Mouse (Mus musculus): ENCODE measurements around the gene Mob3b. TPM values are rescaled to one million over a fixed set of nuclear protein-coding genes. Genes with fewer than 3 reads are reported as not detected.

Gene Mob3b
- total and polyA plus RNA-seq, 3 experiments = 0.33 TPM; not detected in 2

DNA sequence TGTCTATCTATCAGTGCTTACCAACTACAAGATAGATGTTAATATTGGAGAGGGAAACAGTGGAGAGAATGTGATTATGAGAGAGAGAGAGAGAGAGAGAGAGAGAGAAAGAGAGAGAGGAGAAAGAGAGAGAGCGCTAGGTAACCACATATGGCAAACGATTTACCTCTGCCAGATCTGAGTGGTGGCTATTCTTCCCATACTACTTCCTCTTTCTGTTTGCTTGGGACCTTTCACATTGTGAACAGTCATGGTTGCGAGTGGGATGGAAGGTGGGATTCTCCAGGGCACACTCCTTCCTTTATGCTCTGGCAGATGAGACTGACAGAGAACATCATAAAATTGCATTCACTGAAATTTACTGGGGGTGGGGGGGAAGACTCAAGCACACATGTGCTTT is 40.1 kb downstream of the Mob3b start:
- no peaks in the 10 kb centered on the region for H3K9me3 ChIP-seq (replicated peaks)
- no peak for TF ChIP-seq TAL1 (conservative IDR thresholded peaks at IDR 0.05; ENCODE audit: low read depth, low read length)
- no peak for TF ChIP-seq CTCF (IDR thresholded peaks at IDR 0.05; ENCODE audit: low read depth, low read length)
- no peak for TF ChIP-seq GATA1 (IDR thresholded peaks at IDR 0.05; ENCODE audit: borderline replicate concordance, low read length)
- no peak for TF ChIP-seq POLR2AphosphoS5 (IDR thresholded peaks at IDR 0.05; ENCODE audit: insufficient replicate concordance, low read depth, low read length)
- TF ChIP-seq GATA2 (IDR thresholded peaks at IDR 0.05; ENCODE audit: borderline replicate concordance, low read depth, low read length) = no peak
- no peaks in the 10 kb centered on the region for H3K4me1 ChIP-seq (ENCODE audit: insufficient read depth, low read depth, low read length)
- H3K4me3 ChIP-seq (ENCODE audit: low read depth, low read length) = no peak overlapping the region
- no peaks in the 10 kb centered on the region for H3K36me3 ChIP-seq (replicated peaks)
- ATAC-seq (ENCODE audit: extremely low read depth, insufficient number of reproducible peaks, low FRiP score, poor library complexity, severe bottlenecking) = no peak
- DNase-seq (ENCODE audit: low spot score) = no peak
- peaks cover 2% of the 10 kb centered on the region; the same call in 1 of the 2 replicates for H3K27me3 ChIP-seq (ENCODE audit: insufficient read depth, low read length)

DNA sequence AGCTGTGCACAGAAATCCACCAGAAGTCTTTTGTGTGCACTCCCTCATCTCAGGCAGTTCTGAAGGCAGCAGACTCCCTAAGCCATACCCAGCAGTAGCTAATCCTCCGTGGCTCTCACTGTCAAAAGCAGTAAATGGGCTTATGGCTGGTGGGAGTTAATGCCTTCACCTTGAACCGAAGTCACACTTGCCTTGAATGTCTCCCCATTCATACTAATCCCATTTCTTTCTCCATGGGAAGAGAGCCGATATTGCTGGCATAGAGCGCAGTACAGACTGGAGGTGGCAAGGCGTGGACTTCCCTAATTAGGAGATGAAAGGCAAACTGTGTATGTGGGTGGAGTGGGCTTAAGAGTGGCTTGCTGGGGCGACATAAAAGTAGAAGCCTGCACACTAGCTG is 41.4 kb downstream of the Mob3b start:
- Histone ChIP-seq H3K27me3 (ENCODE audit: insufficient read depth, low read length) (no peaks in the 10 kb centered on the region), H3K4me1 (ENCODE audit: insufficient read depth, low read depth, low read length) (no peaks in the 10 kb centered on the region), H3K4me3 (ENCODE audit: low read depth, low read length) (no peak overlapping the region), H3K9me3 (replicated peaks) (no peaks in the 10 kb centered on the region), H3K36me3 (replicated peaks) (no peaks in the 10 kb centered on the region)
- TF ChIP-seq GATA1 (IDR thresholded peaks at IDR 0.05; ENCODE audit: borderline replicate concordance, low read length) (no peak), POLR2AphosphoS5 (IDR thresholded peaks at IDR 0.05; ENCODE audit: insufficient replicate concordance, low read depth, low read length) (no peak)
- DNase-seq (ENCODE audit: low spot score) (no peak), ATAC-seq (ENCODE audit: extremely low read depth, insufficient number of reproducible peaks, low FRiP score, poor library complexity, severe bottlenecking) (no peak)

DNA sequence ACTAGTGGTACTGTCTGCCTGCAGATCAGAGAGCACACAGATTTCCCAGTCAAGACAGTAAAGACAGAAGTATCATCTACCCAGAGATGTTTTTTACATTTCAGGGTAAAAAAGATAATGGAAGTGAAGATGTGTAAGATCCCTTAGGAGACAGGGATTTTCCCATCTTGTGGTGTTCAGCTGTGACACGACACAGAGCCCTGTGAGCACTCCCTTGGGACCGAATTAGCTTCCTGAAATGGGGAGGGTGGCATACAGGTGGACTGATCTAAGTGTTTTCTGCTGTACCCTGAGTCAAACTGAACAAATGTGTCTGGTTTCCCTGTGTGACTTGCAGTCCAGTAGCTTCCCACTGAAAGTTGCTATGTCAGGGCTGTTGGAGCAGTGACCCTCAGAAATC is 42.3 kb downstream of the Mob3b start:
- ATAC-seq (ENCODE audit: extremely low read depth, insufficient number of reproducible peaks, low FRiP score, poor library complexity, severe bottlenecking) = no peak
- no peaks in the 10 kb centered on the region for H3K4me1 ChIP-seq (ENCODE audit: insufficient read depth, low read depth, low read length)
- H3K27me3 ChIP-seq (ENCODE audit: insufficient read depth, low read length) = no peaks in the 10 kb centered on the region
- H3K9me3 ChIP-seq (replicated peaks) = no peaks in the 10 kb centered on the region
- DNase-seq (ENCODE audit: low spot score) = no peak
- H3K36me3 ChIP-seq (replicated peaks) = no peaks in the 10 kb centered on the region
- H3K4me3 ChIP-seq (ENCODE audit: low read depth, low read length) = no peak overlapping the region
- no peak for TF ChIP-seq GATA2 (IDR thresholded peaks at IDR 0.05; ENCODE audit: borderline replicate concordance, low read depth, low read length)
- no peak for TF ChIP-seq POLR2AphosphoS5 (IDR thresholded peaks at IDR 0.05; ENCODE audit: insufficient replicate concordance, low read depth, low read length)
- no peak for TF ChIP-seq GATA1 (IDR thresholded peaks at IDR 0.05; ENCODE audit: borderline replicate concordance, low read length)
- no peak for TF ChIP-seq TAL1 (conservative IDR thresholded peaks at IDR 0.05; ENCODE audit: low read depth, low read length)
- no peak for TF ChIP-seq CTCF (IDR thresholded peaks at IDR 0.05; ENCODE audit: low read depth, low read length)

DNA sequence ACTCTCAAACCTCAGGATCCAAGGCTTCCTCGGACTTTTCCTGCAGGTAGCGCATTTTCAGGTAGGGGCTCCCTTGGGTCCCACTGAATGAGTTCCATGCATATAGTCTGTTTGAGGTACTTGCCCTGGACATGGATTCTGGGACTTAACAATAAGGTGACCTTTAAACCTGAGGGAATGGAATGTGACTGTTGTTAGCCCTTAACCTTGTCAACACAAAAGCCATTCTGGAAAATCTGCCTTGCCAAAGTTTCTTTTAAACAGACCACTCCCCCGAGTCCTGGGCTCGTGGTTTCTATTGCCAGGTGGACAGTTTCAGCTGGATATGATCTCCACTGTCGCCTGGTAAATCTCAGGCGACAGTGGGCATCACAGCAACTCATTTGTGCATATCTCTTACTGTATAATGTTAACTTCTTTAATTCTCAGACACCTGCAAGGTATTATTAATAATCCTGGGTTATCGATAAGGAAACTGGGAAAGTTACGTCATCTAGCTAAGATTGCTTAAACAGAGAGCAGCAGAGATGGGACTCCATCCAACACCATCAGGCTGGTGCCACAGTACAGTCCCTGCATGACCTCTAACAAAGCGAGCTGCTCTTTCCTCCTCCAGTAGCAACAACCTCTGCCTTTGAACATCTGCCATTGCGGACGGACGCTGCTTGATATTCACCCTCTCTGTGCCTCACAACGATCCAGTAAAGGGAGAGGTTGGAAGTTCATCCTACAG is 43.6 kb downstream of the Mob3b start:
- Histone ChIP-seq H3K4me1 (ENCODE audit: insufficient read depth, low read depth, low read length) (no peaks in the 10 kb centered on the region), H3K27me3 (ENCODE audit: insufficient read depth, low read length) (no peaks in the 10 kb centered on the region), H3K9me3 (replicated peaks) (no peaks in the 10 kb centered on the region), H3K36me3 (replicated peaks) (no peaks in the 10 kb centered on the region), H3K4me3 (ENCODE audit: low read depth, low read length) (no peak overlapping the region)
- ATAC-seq (ENCODE audit: extremely low read depth, insufficient number of reproducible peaks, low FRiP score, poor library complexity, severe bottlenecking) = no peak
- no peak for DNase-seq (ENCODE audit: low spot score)
- TF ChIP-seq GATA2 (IDR thresholded peaks at IDR 0.05; ENCODE audit: borderline replicate concordance, low read depth, low read length) (no peak), POLR2AphosphoS5 (IDR thresholded peaks at IDR 0.05; ENCODE audit: insufficient replicate concordance, low read depth, low read length) (no peak), TAL1 (conservative IDR thresholded peaks at IDR 0.05; ENCODE audit: low read depth, low read length) (no peak), CTCF (IDR thresholded peaks at IDR 0.05; ENCODE audit: low read depth, low read length) (no peak), GATA1 (IDR thresholded peaks at IDR 0.05; ENCODE audit: borderline replicate concordance, low read length) (no peak)

DNA sequence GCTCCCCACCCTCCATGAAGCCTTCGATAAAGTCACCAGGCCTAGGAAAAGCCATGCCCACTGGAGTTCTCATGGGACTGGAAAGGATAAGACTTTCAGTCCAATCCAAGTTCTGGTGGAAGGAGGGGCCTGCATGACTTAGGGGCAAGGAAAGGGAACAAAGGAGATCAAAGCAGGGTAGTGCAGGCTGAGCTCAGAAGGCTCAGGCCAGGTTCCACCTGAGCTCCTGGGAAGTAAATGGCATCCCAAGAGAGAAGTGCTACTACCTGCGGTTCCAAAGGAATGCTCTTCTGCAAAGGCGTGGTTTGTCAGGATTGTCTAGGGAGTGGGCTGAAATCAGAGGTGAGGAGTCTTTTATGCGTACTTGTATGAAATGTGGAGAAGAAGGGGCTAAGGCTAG is 44.8 kb downstream of the Mob3b start:
- no peak for TF ChIP-seq CTCF (IDR thresholded peaks at IDR 0.05; ENCODE audit: low read depth, low read length)
- TF ChIP-seq POLR2AphosphoS5 (IDR thresholded peaks at IDR 0.05; ENCODE audit: insufficient replicate concordance, low read depth, low read length) = no peak
- DNase-seq (ENCODE audit: low spot score) (no peak), ATAC-seq (ENCODE audit: extremely low read depth, insufficient number of reproducible peaks, low FRiP score, poor library complexity, severe bottlenecking) (no peak)
- Histone ChIP-seq H3K27me3 (ENCODE audit: insufficient read depth, low read length) (no peaks in the 10 kb centered on the region), H3K4me3 (ENCODE audit: low read depth, low read length) (no peak overlapping the region), H3K4me1 (ENCODE audit: insufficient read depth, low read depth, low read length) (no peaks in the 10 kb centered on the region), H3K9me3 (replicated peaks) (no peaks in the 10 kb centered on the region), H3K36me3 (replicated peaks) (no peaks in the 10 kb centered on the region)

DNA sequence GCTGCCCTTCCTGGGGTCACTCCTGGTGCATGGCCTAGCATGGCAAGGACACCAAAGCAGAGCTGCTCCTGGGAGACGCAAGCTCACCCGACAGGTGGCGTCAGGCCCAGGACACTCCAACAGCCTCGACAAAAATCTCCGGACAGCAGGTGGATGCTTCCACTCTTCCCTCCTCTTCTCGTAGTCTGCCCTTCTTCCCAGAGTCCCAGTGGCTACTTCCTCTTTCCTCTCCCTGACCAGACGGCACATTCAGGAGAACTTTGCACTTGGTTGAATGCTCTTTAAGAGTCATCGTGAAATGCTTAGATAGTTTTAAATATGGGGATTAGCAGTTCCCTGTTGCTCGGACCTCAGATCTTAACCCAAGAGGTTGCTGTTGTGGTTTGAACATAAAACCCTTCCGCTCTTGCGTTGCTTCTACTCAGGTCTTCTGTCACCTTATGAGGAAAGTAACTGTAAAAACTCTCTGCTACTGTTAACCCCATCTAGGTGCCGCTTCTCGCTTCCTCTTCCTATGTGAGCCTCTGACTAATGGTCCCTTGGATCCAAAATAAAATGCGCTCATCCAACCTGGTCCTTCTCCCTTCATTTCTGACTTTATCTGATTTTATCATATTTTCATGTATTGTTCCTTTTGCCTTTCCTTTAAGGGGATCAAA is 52.0 kb downstream of the Mob3b start:
- Histone ChIP-seq H3K4me1 (ENCODE audit: insufficient read depth, low read depth, low read length) (no peaks in the 10 kb centered on the region), H3K9me3 (replicated peaks) (no peaks in the 10 kb centered on the region), H3K4me3 (ENCODE audit: low read depth, low read length) (no peak overlapping the region), H3K27me3 (ENCODE audit: insufficient read depth, low read length) (0 out of 2 replicates have a peak, but pooled peaks cover 3% of the 10 kb centered on the region), H3K36me3 (replicated peaks) (no peaks in the 10 kb centered on the region)
- DNase-seq (ENCODE audit: low spot score) = no peak
- no peak for ATAC-seq (ENCODE audit: extremely low read depth, insufficient number of reproducible peaks, low FRiP score, poor library complexity, severe bottlenecking)
- TF ChIP-seq CTCF (IDR thresholded peaks at IDR 0.05; ENCODE audit: low read depth, low read length) = no peak

All from G1E (cell line).